Mouse (Mus musculus) midbrain, embryonic 13.5 days (tissue): ENCODE data around the gene Slc20a1. TPM values are rescaled to one million over a fixed set of nuclear protein-coding genes. Genes with fewer than 3 reads are reported as not detected.

Source experiments
- ATAC-seq: fragments of 200-750 bp; cut with Nextera tagmentation; 2 replicates; pipeline ENCODE4 v1.8.0; 2017; ENCODE audit warnings: mild to moderate bottlenecking, moderate TSS enrichment, moderate library complexity
- H3K27ac ChIP-seq: fragments of 300-500 bp; sonication (generic); 2 replicates; pipeline ENCODE4 v1.5.1; 2015; ENCODE audit warnings: inconsistent platforms, mild to moderate bottlenecking, moderate library complexity
- H3K27me3 ChIP-seq: fragments of 300-500 bp; sonication (generic); 2 replicates; pipeline ENCODE4 v1.6.1; 2015; ENCODE audit warnings: mild to moderate bottlenecking, inconsistent platforms
- H3K36me3 ChIP-seq: fragments of 300-500 bp; sonication (generic); 2 replicates; pipeline ENCODE4 v1.6.1; 2015; ENCODE audit warnings: mild to moderate bottlenecking, inconsistent platforms
- H3K4me1 ChIP-seq: fragments of 300-500 bp; sonication (generic); replicated peaks from 2 replicates; pipeline ENCODE4 v1.6.1; 2015; ENCODE audit warnings: inconsistent platforms
- H3K4me2 ChIP-seq: fragments of 300-500 bp; sonication (generic); replicated peaks from 2 replicates; pipeline ENCODE4 v1.6.1; 2015; ENCODE audit warnings: moderate library complexity, mild to moderate bottlenecking, inconsistent platforms
- H3K4me3 ChIP-seq: fragments of 300-500 bp; sonication (generic); replicated peaks from 2 replicates; pipeline ENCODE4 v1.5.1; 2015; ENCODE audit warnings: mild to moderate bottlenecking, inconsistent platforms
- H3K9ac ChIP-seq: fragments of 300-500 bp; sonication (generic); replicated peaks from 2 replicates; pipeline ENCODE4 v1.6.1; 2015; ENCODE audit warnings: mild to moderate bottlenecking, inconsistent platforms
- H3K9me3 ChIP-seq: fragments of 300-500 bp; sonication (generic); 2 replicates; pipeline ENCODE4 v1.6.1; 2016; ENCODE audit warnings: mild to moderate bottlenecking, inconsistent platforms
- WGBS: fragments of 180-500 bp; shearing (Covaris S2); methylation state at CpG from one replicate; pipeline ENCODE4 v1.1.7; 2015; 5-methylcytosine and 5-hydroxymethylcytosine counted together
- polyA plus RNA-seq: library from polyadenylated mRNA; unstranded; fragments of >200 nt; fragmentation: Nextera tagmentation; extraction: Ambion mirVana; gene quantifications from 2 replicates; pipeline ENCODE4 v1.2.1, GENCODE M21; 2015

Gene Slc20a1
- polyA plus RNA-seq, 1 experiment from 2014 or later, result 53.1 TPM

DNA sequence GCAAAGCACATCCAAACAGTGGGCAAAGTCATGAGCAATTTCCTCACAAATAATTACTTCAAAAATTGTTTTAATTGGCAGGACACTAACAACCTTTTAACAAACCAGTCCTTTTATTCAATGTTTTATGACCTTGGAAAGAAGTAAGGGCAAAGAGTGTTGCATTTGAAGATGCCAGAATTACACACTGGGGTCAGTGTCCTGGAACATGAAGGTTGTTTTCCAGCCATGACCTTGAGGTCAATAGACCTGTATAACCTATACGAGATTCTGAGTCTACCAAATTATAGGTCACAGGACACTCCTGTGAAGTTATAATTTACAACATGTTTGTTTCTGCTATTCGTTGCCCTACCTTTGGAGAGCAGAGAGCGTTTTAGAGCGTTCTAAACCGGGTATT is 1.4 kb upstream of the Slc20a1 start:
- Histone ChIP-seq H3K4me2 (peak overlapping the region; percentile 90), H3K9me3 (no peaks in the 10 kb centered on the region), H3K27ac (no peak overlapping the region), H3K4me1 (peaks cover 32% of the 10 kb centered on the region), H3K27me3 (no peaks in the 10 kb centered on the region), H3K9ac (no peak overlapping the region), H3K4me3 (0 out of 2 replicates have a peak overlapping the region, but pooled peaks have one; percentile 88), H3K36me3 (peaks cover 6% of the 10 kb centered on the region)
- 69% methylated on average over 5 of the region's 5 CpGs for WGBS
- ATAC-seq, result no peak

DNA sequence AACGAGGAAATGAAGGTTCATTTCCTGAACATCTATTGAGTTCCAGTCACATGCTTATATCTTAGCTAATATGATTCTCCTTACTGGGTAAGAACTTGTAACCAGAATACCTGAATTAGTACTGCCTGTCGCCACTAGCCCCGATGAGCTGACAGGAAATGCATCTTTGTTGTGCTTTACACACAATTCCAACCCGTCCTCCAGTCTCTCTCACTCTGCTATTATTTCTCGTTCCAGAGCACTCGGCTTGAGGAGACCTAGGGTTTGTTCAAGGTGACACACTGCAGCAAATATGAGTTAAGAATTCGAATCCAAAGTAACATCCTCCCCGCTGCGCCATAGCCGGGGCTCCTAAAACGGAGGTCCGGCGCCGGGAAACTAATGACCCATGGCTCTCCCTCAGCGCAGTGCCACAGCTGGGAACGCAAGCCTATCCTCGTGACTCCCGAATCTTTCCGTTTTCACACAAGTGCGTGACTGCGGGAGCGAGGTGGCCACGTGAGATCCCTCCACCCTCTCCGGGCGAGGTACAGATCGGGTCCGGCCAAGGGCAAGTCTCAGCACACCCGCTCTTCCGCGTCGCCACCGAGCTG is 625 bp upstream of the Slc20a1 start:
- 2% methylated on average over 32 of the region's 32 CpGs for WGBS
- Histone ChIP-seq H3K9ac (peak overlapping the region; percentile 90), H3K27me3 (no peaks in the 10 kb centered on the region), H3K9me3 (no peaks in the 10 kb centered on the region), H3K4me2 (peak overlapping the region; percentile 90), H3K4me1 (peaks cover 32% of the 10 kb centered on the region), H3K27ac (peak overlapping the region; percentile 64), H3K36me3 (peaks cover 14% of the 10 kb centered on the region), H3K4me3 (peak overlapping the region; percentile 88)
- no peak for ATAC-seq

DNA sequence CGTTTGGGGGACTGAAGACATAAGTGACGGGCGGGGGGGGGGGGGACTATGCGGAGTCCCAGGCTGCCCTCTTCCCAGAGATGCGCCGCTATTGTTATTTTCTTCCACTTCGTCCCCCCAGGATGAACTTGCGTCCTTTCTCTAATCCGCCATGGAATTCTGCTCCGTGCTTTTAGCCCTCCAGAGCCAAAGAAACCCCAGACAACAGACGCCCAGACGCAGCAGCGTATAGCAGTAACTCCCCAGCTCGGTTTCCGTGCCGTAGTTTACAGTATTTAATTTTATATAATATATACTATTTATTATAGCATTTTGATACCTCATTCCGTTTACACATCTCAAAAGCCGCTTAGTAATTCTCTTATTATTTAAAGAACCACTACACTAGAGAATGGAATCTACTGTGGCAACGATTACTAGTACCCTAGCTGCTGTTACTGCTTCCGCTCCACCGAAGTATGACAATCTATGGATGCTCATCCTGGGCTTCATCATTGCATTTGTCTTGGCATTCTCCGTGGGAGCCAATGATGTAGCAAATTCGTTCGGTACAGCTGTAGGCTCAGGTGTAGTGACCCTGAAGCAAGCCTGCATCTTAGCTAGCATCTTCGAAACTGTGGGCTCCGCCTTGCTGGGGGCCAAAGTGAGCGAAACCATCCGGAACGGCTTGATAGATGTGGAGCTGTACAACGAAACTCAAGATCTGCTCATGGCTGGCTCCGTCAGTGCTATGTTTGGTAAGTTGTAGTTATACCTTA is 943 bp downstream of the Slc20a1 start:
- H3K4me3 ChIP-seq, result peak overlapping the region; percentile 88
- H3K27ac ChIP-seq, result peak overlapping the region; percentile 93
- ATAC-seq, result peak; percentile 10
- 18% methylated on average over 28 of the region's 31 CpGs for WGBS
- H3K4me1 ChIP-seq, result peaks cover 32% of the 10 kb centered on the region
- H3K4me2 ChIP-seq, result peak overlapping the region; percentile 90
- no peaks in the 10 kb centered on the region for H3K27me3 ChIP-seq
- H3K36me3 ChIP-seq, result peaks cover 29% of the 10 kb centered on the region
- H3K9me3 ChIP-seq, result no peaks in the 10 kb centered on the region
- H3K9ac ChIP-seq, result peak overlapping the region; percentile 90

DNA sequence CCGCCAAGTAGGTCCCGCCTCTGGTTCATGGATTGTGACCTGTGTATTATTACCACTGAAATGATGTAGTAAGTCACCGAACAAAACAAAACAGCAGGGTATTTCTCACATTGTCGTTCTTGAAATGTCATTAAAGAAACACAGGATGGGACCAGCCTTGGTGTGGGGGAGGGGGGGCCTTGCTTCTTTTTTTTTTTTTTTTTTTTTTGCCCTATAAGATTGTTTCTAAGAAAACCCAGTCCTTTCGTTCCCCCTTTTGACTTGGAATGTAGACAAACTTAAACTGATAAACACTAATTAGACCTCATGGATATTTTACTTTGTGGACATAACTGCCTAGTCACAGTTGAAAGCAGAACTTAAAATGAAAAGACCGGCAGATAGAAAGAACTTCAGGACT is 6.4 kb downstream of the Slc20a1 start:
- H3K9ac ChIP-seq, result no peak overlapping the region
- peaks cover 21% of the 10 kb centered on the region for H3K4me1 ChIP-seq
- no peak overlapping the region for H3K4me3 ChIP-seq
- H3K27ac ChIP-seq, result no peak overlapping the region
- H3K9me3 ChIP-seq, result no peaks in the 10 kb centered on the region
- H3K4me2 ChIP-seq, result no peak overlapping the region
- H3K36me3 ChIP-seq, result peaks cover 82% of the 10 kb centered on the region
- 78% methylated on average over 6 of the region's 6 CpGs for WGBS
- H3K27me3 ChIP-seq, result no peaks in the 10 kb centered on the region
- no peak for ATAC-seq

DNA sequence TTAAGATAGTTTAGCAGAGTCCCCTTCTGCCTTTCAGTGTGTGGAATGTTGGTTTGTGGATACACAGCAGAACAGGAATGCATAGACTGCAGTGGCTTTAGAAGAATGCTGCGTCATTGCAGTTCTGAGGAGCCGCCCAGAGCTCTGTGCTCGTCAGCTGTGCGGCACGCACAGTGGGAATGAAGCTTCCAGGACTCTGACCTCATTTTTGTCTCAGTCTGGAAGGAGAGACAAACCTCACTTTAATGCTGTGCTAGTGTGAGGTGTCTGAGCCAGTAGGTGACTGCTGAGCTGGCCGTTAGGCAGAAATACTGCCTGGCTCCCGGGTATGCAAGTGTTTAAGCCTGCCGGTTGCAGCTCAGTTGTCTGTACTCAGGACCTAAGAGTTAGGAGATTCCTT is 8.3 kb downstream of the Slc20a1 start:
- H3K27ac ChIP-seq, result no peak overlapping the region
- peaks cover 3% of the 10 kb centered on the region for H3K4me1 ChIP-seq
- no peaks in the 10 kb centered on the region for H3K9me3 ChIP-seq
- H3K4me2 ChIP-seq, result no peak overlapping the region
- H3K27me3 ChIP-seq, result no peaks in the 10 kb centered on the region
- H3K4me3 ChIP-seq, result no peak overlapping the region
- no peak for ATAC-seq
- peaks cover 97% of the 10 kb centered on the region for H3K36me3 ChIP-seq
- H3K9ac ChIP-seq, result no peak overlapping the region
- WGBS, result 93% methylated on average over 8 of the region's 8 CpGs

DNA sequence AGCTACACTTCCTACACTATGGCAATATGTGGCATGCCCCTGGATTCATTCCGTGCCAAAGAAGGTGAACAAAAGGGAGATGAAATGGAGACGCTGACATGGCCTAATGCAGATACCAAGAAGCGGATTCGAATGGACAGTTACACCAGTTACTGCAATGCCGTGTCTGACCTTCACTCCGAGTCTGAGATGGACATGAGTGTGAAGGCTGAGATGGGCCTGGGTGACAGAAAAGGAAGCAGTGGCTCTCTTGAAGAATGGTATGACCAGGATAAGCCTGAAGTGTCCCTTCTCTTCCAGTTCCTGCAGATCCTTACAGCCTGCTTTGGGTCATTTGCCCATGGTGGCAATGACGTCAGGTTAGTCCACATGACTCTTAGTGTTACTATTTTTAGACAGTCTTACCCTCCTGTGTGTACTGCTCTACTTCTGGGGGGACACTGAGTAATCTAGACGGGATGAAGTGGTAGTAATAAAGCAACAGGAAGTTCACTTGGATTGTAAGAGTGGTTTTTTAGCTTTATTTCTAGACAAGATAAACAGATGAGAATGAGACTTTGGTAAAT is 9.7 kb downstream of the Slc20a1 start:
- no peaks in the 10 kb centered on the region for H3K27me3 ChIP-seq
- ATAC-seq, result no peak
- peaks cover 96% of the 10 kb centered on the region for H3K36me3 ChIP-seq
- no peak overlapping the region for H3K4me3 ChIP-seq
- H3K4me1 ChIP-seq, result no peaks in the 10 kb centered on the region
- H3K27ac ChIP-seq, result no peak overlapping the region
- no peak overlapping the region for H3K4me2 ChIP-seq
- no peak overlapping the region for H3K9ac ChIP-seq
- H3K9me3 ChIP-seq, result no peaks in the 10 kb centered on the region
- WGBS, result 95% methylated on average over 8 of the region's 8 CpGs

DNA sequence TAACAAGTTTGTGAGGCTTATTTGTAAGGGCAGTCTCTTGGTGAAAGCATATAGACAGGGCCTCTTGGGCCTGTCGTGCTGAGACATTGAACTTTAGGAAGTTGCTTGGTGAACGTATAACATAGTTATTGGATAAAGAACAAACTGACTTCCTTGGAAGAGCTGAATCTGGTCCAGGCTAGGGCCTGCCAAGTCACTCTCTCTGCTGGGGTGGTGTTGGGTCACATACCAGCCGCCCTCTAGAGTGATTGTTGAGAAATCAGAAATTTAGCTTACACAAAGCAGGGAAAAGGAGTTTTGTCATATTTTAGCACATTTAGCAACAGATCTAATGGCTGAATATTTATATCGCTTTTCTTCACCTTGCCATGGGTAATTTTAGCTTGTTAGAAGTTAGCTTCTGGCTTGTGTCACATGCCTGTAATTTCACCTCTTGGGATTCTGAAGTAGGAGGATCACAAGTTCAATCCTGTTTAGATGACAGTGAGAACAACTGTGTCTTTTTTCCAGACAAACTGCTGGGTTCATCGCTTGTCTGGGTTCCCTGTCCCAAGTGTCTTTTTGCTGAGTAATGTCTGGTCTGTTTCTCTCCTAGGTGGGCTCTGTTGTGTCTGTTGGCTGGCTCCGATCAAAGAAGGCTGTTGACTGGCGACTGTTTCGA is 11.7 kb downstream of the Slc20a1 start:
- H3K9ac ChIP-seq, result no peak overlapping the region
- H3K36me3 ChIP-seq, result peaks cover 78% of the 10 kb centered on the region
- H3K4me3 ChIP-seq, result no peak overlapping the region
- no peaks in the 10 kb centered on the region for H3K27me3 ChIP-seq
- WGBS, result 95% methylated on average over 8 of the region's 8 CpGs
- no peaks in the 10 kb centered on the region for H3K9me3 ChIP-seq
- H3K4me1 ChIP-seq, result no peaks in the 10 kb centered on the region
- no peak for ATAC-seq
- no peak overlapping the region for H3K27ac ChIP-seq
- H3K4me2 ChIP-seq, result no peak overlapping the region

DNA sequence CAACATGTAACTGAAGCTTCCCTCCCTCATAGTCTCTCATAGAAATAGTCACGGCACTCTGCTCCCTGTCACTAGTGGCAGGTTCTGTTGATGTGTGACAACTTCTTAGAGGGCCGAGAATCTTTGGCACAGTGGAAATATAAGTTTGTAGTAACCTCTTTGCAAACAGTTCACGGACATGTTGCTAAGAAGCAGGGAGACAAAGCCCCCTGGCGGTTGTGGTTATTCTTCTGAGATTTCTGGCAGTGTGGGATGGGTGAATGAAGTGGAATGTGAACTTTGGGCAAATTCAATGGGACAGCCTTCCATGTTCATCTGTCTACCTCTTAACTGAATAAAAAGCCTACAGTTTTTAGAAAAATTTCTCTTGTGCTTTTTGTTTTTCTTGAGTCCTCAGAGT is 12.7 kb downstream of the Slc20a1 start:
- 83% methylated on average over 4 of the region's 4 CpGs for WGBS

DNA sequence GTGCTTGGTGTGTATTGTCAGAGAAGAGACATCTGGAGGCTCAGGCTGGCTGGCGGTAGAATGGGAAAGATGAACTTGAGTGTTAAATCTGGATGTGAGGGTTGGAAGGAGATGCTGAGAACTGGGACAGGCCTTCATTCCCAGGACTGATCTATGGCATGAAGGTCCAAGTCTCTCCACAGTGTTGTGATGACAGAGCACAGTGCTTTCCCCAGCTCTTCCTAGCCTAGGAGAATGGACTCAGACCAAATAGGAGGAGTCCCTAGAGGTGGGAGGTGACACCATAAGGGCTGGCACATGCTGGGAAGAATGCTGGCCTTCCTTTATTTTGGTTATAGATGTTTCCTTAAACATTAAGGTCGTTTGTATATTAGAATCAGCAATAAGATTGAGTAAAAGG is 13.4 kb downstream of the Slc20a1 start:
- Histone ChIP-seq H3K36me3 (peaks cover 61% of the 10 kb centered on the region), H3K4me2 (no peak overlapping the region), H3K4me1 (no peaks in the 10 kb centered on the region), H3K9me3 (no peaks in the 10 kb centered on the region), H3K4me3 (no peak overlapping the region), H3K27ac (no peak overlapping the region), H3K9ac (no peak overlapping the region), H3K27me3 (no peaks in the 10 kb centered on the region)
- WGBS, result 89% methylated on average over 2 of the region's 2 CpGs
- ATAC-seq, result no peak

More for the DNA sequence above, 12.7 kb downstream of the Slc20a1 start:
- Histone ChIP-seq H3K36me3 (peaks cover 68% of the 10 kb centered on the region), H3K4me1 (no peaks in the 10 kb centered on the region), H3K9ac (no peak overlapping the region), H3K9me3 (no peaks in the 10 kb centered on the region), H3K27ac (no peak overlapping the region), H3K27me3 (no peaks in the 10 kb centered on the region), H3K4me2 (no peak overlapping the region), H3K4me3 (no peak overlapping the region)
- ATAC-seq, result no peak

DNA sequence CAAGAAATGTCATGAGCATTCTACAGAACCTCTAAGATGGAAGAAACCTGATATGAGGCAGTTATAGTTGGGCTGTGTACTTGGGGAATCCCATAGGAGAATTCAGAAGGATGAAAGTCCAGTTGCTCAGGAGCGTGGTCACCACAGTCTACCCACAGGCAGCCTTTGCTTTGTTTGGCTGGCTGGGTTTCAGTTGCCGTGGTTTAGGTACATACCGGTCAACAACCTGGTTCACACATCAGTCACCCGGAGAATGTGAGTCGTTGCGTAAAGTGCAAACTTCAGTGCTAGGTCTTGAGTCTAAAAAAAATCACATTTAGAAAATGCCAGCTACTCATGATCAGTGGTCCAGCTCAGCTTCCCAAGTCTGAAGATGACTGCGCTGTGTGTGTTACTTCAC is 14.0 kb downstream of the Slc20a1 start:
- no peak overlapping the region for H3K27ac ChIP-seq
- ATAC-seq, result no peak
- H3K36me3 ChIP-seq, result peaks cover 55% of the 10 kb centered on the region
- H3K9me3 ChIP-seq, result no peaks in the 10 kb centered on the region
- no peaks in the 10 kb centered on the region for H3K4me1 ChIP-seq
- H3K4me3 ChIP-seq, result no peak overlapping the region
- no peak overlapping the region for H3K9ac ChIP-seq
- H3K27me3 ChIP-seq, result no peaks in the 10 kb centered on the region
- H3K4me2 ChIP-seq, result no peak overlapping the region
- WGBS, result 96% methylated on average over 7 of the region's 7 CpGs

DNA sequence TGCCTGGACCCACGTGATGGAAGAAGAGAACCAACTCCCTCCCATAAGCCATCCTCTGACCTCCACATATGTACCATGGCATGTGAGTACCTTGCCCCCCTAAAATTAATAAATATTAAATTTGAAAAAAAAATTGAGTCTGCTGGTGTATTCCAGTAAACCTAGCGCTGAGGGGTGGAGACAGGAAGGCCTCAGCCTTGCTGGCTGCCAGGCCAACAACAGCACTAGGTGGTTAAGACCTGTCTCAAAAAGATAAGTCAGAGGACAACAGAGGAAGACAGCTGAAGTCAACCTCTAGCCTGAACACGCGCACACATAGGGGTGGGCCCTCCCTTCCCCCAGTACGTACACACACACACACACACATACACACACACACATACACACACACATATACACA is 16.2 kb downstream of the Slc20a1 start:
- Histone ChIP-seq H3K4me1 (no peaks in the 10 kb centered on the region), H3K9ac (no peak overlapping the region), H3K4me2 (no peak overlapping the region), H3K9me3 (no peaks in the 10 kb centered on the region), H3K27me3 (no peaks in the 10 kb centered on the region), H3K36me3 (peaks cover 33% of the 10 kb centered on the region), H3K4me3 (no peak overlapping the region), H3K27ac (no peak overlapping the region)
- 97% methylated on average over 5 of the region's 5 CpGs for WGBS
- no peak for ATAC-seq

DNA sequence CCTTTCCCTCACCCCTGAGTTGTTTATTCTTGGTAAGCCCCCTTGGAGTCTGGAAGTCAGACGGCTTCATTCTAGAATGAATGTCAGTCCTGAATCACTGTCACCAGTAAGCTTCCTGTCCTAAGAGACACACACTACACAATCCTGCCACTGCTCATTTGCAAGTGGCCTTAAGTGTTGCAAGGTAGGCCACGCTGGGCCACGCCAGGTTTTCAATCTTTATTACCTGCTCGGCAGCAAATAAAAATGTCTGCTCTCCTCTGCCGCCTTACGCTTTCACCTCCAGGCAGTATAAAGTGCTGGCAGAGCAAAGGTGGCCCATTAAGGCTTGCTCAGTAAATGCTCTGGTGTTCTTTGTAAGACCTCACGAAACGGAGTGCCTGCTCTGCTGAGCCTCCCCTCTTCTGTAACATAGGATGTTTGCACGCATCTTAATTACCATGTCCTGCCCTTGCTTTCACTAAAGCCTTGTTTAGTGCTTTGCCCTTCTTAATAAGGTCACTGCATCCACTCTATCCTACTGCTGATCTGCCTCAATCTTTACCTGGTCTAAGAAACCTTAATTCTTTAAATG is 19.1 kb downstream of the Slc20a1 start:
- no peak overlapping the region for H3K27ac ChIP-seq

More for the DNA sequence above, 19.1 kb downstream of the Slc20a1 start:
- no peak for ATAC-seq
- H3K9me3 ChIP-seq, result no peaks in the 10 kb centered on the region
- H3K4me2 ChIP-seq, result no peak overlapping the region
- no peak overlapping the region for H3K4me3 ChIP-seq
- H3K9ac ChIP-seq, result no peak overlapping the region
- no peaks in the 10 kb centered on the region for H3K4me1 ChIP-seq
- peaks cover 4% of the 10 kb centered on the region; the same call in 1 of the 2 replicates for H3K36me3 ChIP-seq
- 66% methylated on average over 9 of the region's 9 CpGs for WGBS
- H3K27me3 ChIP-seq, result no peaks in the 10 kb centered on the region
